Mouse (Mus musculus): ENCODE measurements around the gene Fam102a.

Fam102a gene

GRCm38 (mm10) chr2:32582830-32583799, 48.0 kb downstream of the Fam102a start:
- DNase-seq: peak; percentile 83

GRCm38 (mm10) chr2:32585149-32585714, 50.1 kb downstream of the Fam102a start:
- DNase-seq: no peak

- peak; percentile 92 for DNase-seq
Measured at GRCm38 (mm10) chr2:32586871-32587351, 51.8 kb downstream of the Fam102a start, which contains the start of gene St6galnac4. St6galnac4 (plus strand) TSS chr2:32587095.

GRCm38 (mm10) chr2:32587731-32588321, 52.7 kb downstream of the Fam102a start:
- peak; percentile 44 for DNase-seq

- DNase-seq: no peak
Measured at GRCm38 (mm10) chr2:32589213-32589795, 54.2 kb downstream of the Fam102a start.

- no peak for DNase-seq
Measured at GRCm38 (mm10) chr2:32590224-32590623, 55.1 kb downstream of the Fam102a start.

GRCm38 (mm10) chr2:32591249-32591648, 56.1 kb downstream of the Fam102a start:
- DNase-seq: no peak

GRCm38 (mm10) chr2:32596725-32597124, 61.6 kb downstream of the Fam102a start:
- DNase-seq: no peak

GRCm38 (mm10) chr2:32597248-32597647, 62.1 kb downstream of the Fam102a start:
- no peak for DNase-seq

- DNase-seq: no peak
Measured at GRCm38 (mm10) chr2:32597699-32598098, 62.6 kb downstream of the Fam102a start.

- DNase-seq: no peak
Measured at GRCm38 (mm10) chr2:32598506-32598905, 63.4 kb downstream of the Fam102a start.

GRCm38 (mm10) chr2:32599409-32599808, 64.3 kb downstream of the Fam102a start, which contains the start of gene St6galnac6:
St6galnac6 (plus strand) TSS chr2:32599709.
- DNase-seq: no peak

GRCm38 (mm10) chr2:32601417-32602065, 66.4 kb downstream of the Fam102a start:
- DNase-seq: peak; percentile 30

- DNase-seq: peak; percentile 91
Measured at GRCm38 (mm10) chr2:32602600-32603054, 67.5 kb downstream of the Fam102a start.

GRCm38 (mm10) chr2:32604631-32605030, 69.5 kb downstream of the Fam102a start:
- no peak for DNase-seq

GRCm38 (mm10) chr2:32606161-32607142, 71.3 kb downstream of the Fam102a start:
- DNase-seq: peak; percentile 77

GRCm38 (mm10) chr2:32607262-32607947, 72.3 kb downstream of the Fam102a start:
- peak; percentile 31 for DNase-seq

- peak; percentile 26 for DNase-seq
Measured at GRCm38 (mm10) chr2:32608141-32608777, 73.1 kb downstream of the Fam102a start.

- DNase-seq: no peak
Measured at GRCm38 (mm10) chr2:32608778-32609435, 73.8 kb downstream of the Fam102a start.
